Mouse (Mus musculus): ENCODE measurements around the gene Itpr2. TPM values are rescaled to one million over a fixed set of nuclear protein-coding genes. Genes with fewer than 3 reads are reported as not detected.

Itpr2 gene
- polyA plus RNA-seq, 1 experiment from 2014 or later: 32.4 TPM

DNA sequence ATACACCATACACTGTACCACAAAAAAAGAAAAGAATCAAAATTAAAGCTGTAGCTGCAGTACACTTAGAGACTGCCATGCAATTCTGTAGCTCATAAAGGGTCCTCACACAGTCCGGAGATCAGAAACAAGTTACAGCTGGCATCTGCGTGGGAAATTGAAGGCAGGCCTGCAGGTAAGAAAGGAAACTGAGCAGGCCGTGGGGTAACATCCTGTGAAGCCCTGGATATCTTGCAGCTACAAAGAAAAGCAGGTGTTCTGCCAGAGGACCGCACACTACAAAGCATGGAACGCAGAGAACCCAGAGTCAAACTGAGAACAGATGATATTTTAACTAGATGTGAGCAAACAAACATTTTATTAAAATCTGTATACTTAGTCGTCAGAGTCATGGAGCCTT is 12.2 kb downstream of the Itpr2 start:
- Histone ChIP-seq H3K27me3 (replicated peaks) (no peaks in the 10 kb centered on the region), H3K9ac (no peak overlapping the region), H3K9me3 (replicated peaks) (no peaks in the 10 kb centered on the region), H3K4me2 (no peak overlapping the region), H3K4me1 (replicated peaks) (peaks cover 26% of the 10 kb centered on the region), H3K36me3 (no peaks in the 10 kb centered on the region), H3K4me3 (no peak overlapping the region), H3K27ac (ENCODE audit: poor library complexity, severe bottlenecking) (no peak overlapping the region)
- ATAC-seq (ENCODE audit: insufficient number of reproducible peaks, low FRiP score): no peak
- WGBS: 82% methylated on average over 6 of the region's 6 CpGs

DNA sequence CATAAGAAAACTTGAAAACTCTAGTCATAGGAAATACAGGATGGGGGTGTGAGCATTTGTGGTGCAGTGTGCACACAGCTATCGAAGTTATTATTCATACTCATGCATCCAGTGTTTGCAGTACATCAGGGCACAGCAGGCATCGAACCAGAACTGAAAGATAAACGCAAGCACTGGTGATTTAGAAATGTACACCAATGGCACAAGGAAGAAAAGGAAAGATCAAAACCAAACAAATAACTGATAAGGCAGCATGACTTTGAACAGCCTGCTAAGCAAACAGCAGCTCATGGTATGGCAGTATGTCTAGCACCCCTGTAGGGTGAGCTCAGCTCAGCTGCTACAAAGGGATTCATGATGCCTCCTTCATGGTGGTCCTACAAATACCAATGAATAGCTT is 13.3 kb downstream of the Itpr2 start:
- Histone ChIP-seq H3K4me1 (replicated peaks) (peaks cover 26% of the 10 kb centered on the region), H3K9me3 (replicated peaks) (no peaks in the 10 kb centered on the region), H3K9ac (no peak overlapping the region), H3K4me3 (no peak overlapping the region), H3K4me2 (no peak overlapping the region), H3K27me3 (replicated peaks) (no peaks in the 10 kb centered on the region), H3K27ac (ENCODE audit: poor library complexity, severe bottlenecking) (no peak overlapping the region), H3K36me3 (no peaks in the 10 kb centered on the region)
- ATAC-seq (ENCODE audit: insufficient number of reproducible peaks, low FRiP score): no peak
- WGBS: 66% methylated on average over 3 of the region's 3 CpGs

DNA sequence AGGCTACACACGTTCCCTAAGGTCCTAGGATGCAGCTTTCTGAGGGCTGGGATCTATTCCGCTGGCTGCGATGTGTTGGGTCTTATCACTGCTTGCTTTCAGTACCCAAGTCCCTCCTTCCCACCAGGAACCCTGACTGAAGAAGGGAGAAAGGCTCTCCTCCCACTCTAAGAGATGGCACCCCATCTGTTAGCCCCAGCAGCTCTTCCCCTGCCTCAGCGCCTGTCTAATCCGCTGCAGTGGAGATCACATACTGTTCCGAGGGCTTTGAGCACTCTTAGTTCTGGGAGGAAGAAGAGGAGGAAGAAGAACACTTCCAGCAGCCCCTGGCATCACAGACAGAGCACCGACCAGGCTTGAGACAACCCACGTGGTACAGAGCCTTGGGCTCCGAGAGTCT is 14.9 kb downstream of the Itpr2 start:
- no peaks in the 10 kb centered on the region for H3K27me3 ChIP-seq (replicated peaks)
- ATAC-seq (ENCODE audit: insufficient number of reproducible peaks, low FRiP score): no peak
- peaks cover 35% of the 10 kb centered on the region for H3K4me1 ChIP-seq (replicated peaks)
- WGBS: 35% methylated on average over 9 of the region's 9 CpGs
- H3K9me3 ChIP-seq (replicated peaks): no peaks in the 10 kb centered on the region
- H3K36me3 ChIP-seq: no peaks in the 10 kb centered on the region
- H3K4me2 ChIP-seq: peak overlapping the region; percentile 2
- H3K9ac ChIP-seq: no peak overlapping the region
- H3K27ac ChIP-seq (ENCODE audit: poor library complexity, severe bottlenecking): 0 out of 2 replicates have a peak overlapping the region, but pooled peaks have one; percentile 5
- no peak overlapping the region for H3K4me3 ChIP-seq

DNA sequence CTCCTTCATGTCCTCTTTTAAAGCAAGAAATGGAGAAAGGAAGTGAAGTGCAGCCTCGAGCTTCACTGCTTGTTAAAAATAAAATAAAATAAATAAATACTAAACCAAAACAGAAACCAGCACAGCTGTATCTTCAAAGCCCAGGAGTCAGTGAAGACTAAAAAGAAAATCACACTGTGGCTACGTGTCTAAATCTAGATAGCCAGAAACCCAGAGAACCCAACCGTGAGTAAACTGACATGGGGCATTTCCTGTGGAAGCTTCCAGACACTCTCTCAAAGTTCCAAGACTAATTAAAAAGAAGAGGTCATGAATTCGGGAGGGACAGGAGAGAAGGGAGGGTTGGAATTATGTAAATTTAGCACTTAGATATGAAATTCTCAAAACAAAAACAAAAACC is 15.9 kb downstream of the Itpr2 start:
- 29% methylated on average over 4 of the region's 4 CpGs for WGBS
- Histone ChIP-seq H3K36me3 (no peaks in the 10 kb centered on the region), H3K4me1 (replicated peaks) (peaks cover 38% of the 10 kb centered on the region), H3K4me2 (no peak overlapping the region), H3K27ac (ENCODE audit: poor library complexity, severe bottlenecking) (no peak overlapping the region), H3K9me3 (replicated peaks) (no peaks in the 10 kb centered on the region), H3K27me3 (replicated peaks) (no peaks in the 10 kb centered on the region), H3K4me3 (no peak overlapping the region), H3K9ac (no peak overlapping the region)
- ATAC-seq (ENCODE audit: insufficient number of reproducible peaks, low FRiP score): no peak

DNA sequence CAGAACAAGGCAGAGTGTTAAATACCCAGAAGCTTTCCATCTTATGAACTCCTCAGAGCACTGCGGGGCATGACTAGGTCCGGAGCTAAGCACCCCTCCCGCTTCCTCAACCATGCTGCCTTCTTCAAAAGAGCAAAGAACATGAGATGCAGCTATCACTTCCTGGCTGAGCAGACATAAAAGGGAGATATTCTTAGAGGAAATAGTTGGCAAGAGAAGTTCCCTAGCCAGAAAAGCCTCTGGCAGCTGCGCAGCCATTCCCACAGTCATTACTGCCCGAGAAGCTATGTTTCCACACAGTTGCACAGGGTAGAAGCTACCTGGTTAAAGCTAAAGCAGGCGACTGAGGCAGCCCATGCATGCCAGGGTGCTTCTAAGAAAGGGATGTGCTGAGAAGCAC is 20.6 kb downstream of the Itpr2 start:
- H3K4me3 ChIP-seq: no peak overlapping the region
- H3K4me2 ChIP-seq: no peak overlapping the region
- H3K4me1 ChIP-seq (replicated peaks): peaks cover 39% of the 10 kb centered on the region
- H3K36me3 ChIP-seq: no peaks in the 10 kb centered on the region
- H3K27ac ChIP-seq (ENCODE audit: poor library complexity, severe bottlenecking): no peak overlapping the region; the same call in 1 of the 2 replicates
- no peaks in the 10 kb centered on the region for H3K9me3 ChIP-seq (replicated peaks)
- H3K9ac ChIP-seq: no peak overlapping the region
- no peaks in the 10 kb centered on the region for H3K27me3 ChIP-seq (replicated peaks)
- 54% methylated on average over 6 of the region's 6 CpGs for WGBS
- no peak for ATAC-seq (ENCODE audit: insufficient number of reproducible peaks, low FRiP score)

DNA sequence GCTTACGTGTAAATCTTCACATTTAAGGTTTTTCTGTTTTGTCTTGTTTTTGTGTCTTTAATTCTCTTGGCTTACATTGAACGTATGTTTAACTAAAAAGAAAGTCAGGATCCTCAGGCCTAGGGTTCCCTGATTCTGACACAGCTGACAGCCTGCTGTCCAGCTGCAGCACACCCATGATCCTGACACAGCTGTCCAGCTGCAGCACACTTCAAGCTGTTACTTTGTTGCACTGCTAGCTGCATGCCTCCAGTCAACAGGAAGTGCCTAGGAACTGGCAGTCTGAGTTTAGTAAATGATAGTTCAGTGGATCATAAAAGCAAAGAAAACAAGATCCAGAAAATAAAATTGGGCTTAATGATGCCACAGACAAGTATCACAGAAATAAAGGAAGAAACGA is 21.1 kb downstream of the Itpr2 start:
- Histone ChIP-seq H3K4me1 (replicated peaks) (peaks cover 36% of the 10 kb centered on the region), H3K4me3 (no peak overlapping the region), H3K9me3 (replicated peaks) (no peaks in the 10 kb centered on the region), H3K4me2 (no peak overlapping the region), H3K27ac (ENCODE audit: poor library complexity, severe bottlenecking) (no peak overlapping the region), H3K9ac (no peak overlapping the region), H3K36me3 (no peaks in the 10 kb centered on the region), H3K27me3 (replicated peaks) (no peaks in the 10 kb centered on the region)
- no peak for ATAC-seq (ENCODE audit: insufficient number of reproducible peaks, low FRiP score)
- WGBS: 78% methylated on average over 3 of the region's 3 CpGs

DNA sequence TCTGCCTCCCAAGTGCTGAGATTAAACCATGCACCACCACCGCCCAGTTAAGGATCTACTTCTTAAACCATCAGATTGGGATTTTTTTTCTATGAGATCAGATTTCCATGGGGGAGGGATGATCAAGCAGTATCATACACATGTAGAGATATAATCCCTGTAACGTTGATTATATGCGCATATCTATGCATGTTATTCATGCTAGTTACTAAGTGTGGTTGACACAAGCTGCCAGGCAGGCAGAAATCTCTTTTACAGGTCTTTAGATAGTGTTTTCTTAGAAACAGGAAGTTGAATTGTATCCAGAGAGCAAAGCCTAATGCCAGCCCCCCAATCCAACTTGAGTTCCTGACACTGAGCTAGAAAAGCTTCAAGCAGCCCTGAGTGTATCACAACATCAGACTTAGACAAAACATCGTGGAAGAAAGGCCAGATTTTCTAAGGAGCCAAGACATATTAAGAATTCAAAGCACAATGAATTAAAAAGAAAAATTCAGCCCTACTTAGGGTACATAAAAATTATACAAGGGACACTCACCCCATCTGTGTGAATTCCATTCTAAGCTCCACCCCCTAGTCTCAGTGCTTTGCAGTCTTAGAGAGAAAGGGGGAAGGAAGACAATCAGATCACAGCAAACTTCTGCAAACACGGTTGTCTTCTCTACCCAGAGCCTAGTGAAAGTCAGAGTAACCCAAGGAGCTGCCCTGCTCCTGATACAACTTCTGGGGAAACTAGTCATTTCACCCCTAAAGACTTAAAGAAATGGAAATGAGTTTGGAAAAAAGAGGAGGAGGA is 22.9 kb downstream of the Itpr2 start:
- 72% methylated on average over 5 of the region's 5 CpGs for WGBS
- H3K9me3 ChIP-seq (replicated peaks): no peaks in the 10 kb centered on the region
- no peak overlapping the region for H3K27ac ChIP-seq (ENCODE audit: poor library complexity, severe bottlenecking)
- H3K36me3 ChIP-seq: peaks cover 4% of the 10 kb centered on the region; the same call in 1 of the 2 replicates
- no peak overlapping the region for H3K4me2 ChIP-seq
- no peak for ATAC-seq (ENCODE audit: insufficient number of reproducible peaks, low FRiP score)
- no peak overlapping the region for H3K4me3 ChIP-seq
- no peaks in the 10 kb centered on the region for H3K27me3 ChIP-seq (replicated peaks)
- no peak overlapping the region for H3K9ac ChIP-seq
- peaks cover 33% of the 10 kb centered on the region for H3K4me1 ChIP-seq (replicated peaks)

DNA sequence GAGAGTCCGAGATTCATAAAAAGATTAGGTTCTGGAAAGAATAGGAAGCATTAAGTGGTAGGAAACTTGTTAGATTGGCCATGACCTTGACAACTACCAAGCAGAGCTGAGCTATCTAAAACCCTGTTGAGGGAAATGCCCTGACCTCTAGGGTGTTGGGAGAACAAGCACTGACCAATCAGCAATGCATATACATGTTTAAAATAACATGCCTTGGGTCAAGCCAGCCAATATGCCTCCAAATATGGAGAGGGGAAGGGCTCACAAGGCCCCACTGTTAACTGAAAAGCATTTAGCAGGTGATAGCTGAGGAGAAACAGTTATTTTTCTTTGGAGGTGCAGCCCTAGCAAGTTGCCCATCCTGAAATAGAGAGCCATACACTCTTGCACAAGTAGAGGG is 25.2 kb downstream of the Itpr2 start:
- Histone ChIP-seq H3K4me3 (no peak overlapping the region), H3K36me3 (peaks cover 4% of the 10 kb centered on the region; the same call in 1 of the 2 replicates), H3K4me1 (replicated peaks) (peaks cover 22% of the 10 kb centered on the region), H3K9ac (no peak overlapping the region), H3K27ac (ENCODE audit: poor library complexity, severe bottlenecking) (no peak overlapping the region), H3K9me3 (replicated peaks) (no peaks in the 10 kb centered on the region), H3K27me3 (replicated peaks) (no peaks in the 10 kb centered on the region), H3K4me2 (no peak overlapping the region)
- 41% methylated on average over 1 of the region's 1 CpGs for WGBS
- ATAC-seq (ENCODE audit: insufficient number of reproducible peaks, low FRiP score): no peak

DNA sequence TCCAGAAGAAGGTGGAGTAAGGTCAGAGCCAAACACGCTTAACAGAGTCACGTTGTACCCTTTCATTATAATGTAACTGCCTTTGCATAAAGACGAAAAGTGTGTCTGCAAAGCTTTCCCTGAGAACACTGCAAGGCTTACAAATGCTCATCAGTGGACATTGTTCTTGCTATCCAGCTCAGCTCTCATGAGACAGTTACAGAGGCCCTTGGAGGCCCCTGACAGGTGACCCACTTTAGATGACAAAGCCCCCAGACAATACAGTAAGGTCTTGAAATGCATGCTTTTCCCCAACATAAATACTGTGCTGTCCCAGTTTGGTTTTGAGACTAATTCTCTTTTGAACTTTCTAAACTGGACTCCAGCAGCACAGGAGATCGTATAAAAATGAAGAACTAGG is 27.9 kb downstream of the Itpr2 start:
- ATAC-seq (ENCODE audit: insufficient number of reproducible peaks, low FRiP score): no peak
- Histone ChIP-seq H3K9ac (no peak overlapping the region), H3K9me3 (replicated peaks) (no peaks in the 10 kb centered on the region), H3K4me3 (no peak overlapping the region), H3K27me3 (replicated peaks) (no peaks in the 10 kb centered on the region), H3K4me2 (no peak overlapping the region), H3K4me1 (replicated peaks) (peaks cover 10% of the 10 kb centered on the region), H3K36me3 (peaks cover 4% of the 10 kb centered on the region), H3K27ac (ENCODE audit: poor library complexity, severe bottlenecking) (no peak overlapping the region)
- 84% methylated on average over 4 of the region's 4 CpGs for WGBS

DNA sequence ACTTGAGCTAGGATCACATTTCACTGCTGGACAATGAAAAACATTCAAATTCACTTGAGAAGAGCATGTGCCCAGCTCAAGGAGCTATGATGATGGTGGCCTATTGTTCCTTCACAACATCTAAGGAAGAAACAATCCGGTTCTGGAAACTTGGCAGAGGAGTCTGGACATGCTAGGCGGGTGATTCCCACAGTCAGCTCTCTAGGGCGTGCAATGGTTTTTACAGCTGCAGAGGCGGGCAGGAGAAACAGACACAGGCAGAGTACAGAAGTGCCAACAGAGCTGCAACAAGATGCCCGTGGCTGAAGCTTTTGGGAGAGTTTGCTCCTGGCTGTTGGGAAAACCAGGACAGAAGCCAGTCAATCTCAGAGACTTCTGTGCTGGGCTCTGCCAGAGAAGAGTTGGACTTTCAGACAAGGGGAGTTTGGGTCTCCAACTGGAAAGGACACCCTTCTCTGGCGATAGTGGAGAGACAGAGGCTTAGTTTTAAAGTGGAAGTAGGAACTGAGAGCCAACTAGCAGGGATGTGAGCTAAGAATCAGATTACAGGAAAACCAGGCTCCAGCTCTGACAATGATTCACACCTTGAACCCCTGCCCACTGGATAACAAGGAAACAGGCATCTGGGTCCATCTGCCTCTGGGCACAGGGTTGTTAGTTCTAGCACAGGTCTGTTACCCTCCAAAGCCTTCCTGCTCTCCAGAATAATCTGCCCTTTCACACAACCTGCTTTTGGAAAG is 28.6 kb downstream of the Itpr2 start:
- Histone ChIP-seq H3K27me3 (replicated peaks) (no peaks in the 10 kb centered on the region), H3K9me3 (replicated peaks) (no peaks in the 10 kb centered on the region), H3K4me2 (no peak overlapping the region), H3K36me3 (peaks cover 4% of the 10 kb centered on the region), H3K4me1 (replicated peaks) (peaks cover 10% of the 10 kb centered on the region), H3K27ac (ENCODE audit: poor library complexity, severe bottlenecking) (no peak overlapping the region), H3K9ac (no peak overlapping the region), H3K4me3 (no peak overlapping the region)
- no peak for ATAC-seq (ENCODE audit: insufficient number of reproducible peaks, low FRiP score)
- 71% methylated on average over 6 of the region's 6 CpGs for WGBS

DNA sequence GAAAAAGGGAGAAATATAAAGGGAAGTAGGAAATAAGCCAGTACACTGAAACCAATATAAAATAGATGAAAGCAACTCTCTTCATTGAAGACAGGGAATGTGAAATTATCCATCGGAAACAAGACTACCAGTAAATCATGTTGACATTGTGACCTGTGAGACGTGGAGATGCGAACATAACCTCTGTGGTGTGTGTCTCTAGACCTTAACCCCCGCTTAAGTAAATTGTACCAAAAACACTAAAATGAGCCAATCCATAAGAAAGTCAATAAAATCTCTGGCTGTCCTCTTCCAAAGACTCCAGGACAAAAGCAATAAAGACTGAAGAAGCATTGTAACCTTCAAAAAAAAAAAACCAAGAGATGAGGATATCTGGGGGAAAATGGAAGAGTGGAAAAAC is 31.6 kb downstream of the Itpr2 start:
- ATAC-seq (ENCODE audit: insufficient number of reproducible peaks, low FRiP score): no peak
- 89% methylated on average over 4 of the region's 4 CpGs for whole genome bisulfite sequencing
- Histone ChIP-seq H3K27ac (ENCODE audit: poor library complexity, severe bottlenecking) (no peak overlapping the region), H3K36me3 (peaks cover 20% of the 10 kb centered on the region), H3K9ac (no peak overlapping the region), H3K4me2 (no peak overlapping the region), H3K4me3 (no peak overlapping the region), H3K4me1 (replicated peaks) (0 out of 2 replicates have a peak, but pooled peaks cover 3% of the 10 kb centered on the region), H3K9me3 (replicated peaks) (no peaks in the 10 kb centered on the region), H3K27me3 (replicated peaks) (no peaks in the 10 kb centered on the region)

Measured in heart, embryonic 12.5 days (tissue).